ENCODE assay signal across 10 mouse cellular contexts in the genomic region with DNA sequence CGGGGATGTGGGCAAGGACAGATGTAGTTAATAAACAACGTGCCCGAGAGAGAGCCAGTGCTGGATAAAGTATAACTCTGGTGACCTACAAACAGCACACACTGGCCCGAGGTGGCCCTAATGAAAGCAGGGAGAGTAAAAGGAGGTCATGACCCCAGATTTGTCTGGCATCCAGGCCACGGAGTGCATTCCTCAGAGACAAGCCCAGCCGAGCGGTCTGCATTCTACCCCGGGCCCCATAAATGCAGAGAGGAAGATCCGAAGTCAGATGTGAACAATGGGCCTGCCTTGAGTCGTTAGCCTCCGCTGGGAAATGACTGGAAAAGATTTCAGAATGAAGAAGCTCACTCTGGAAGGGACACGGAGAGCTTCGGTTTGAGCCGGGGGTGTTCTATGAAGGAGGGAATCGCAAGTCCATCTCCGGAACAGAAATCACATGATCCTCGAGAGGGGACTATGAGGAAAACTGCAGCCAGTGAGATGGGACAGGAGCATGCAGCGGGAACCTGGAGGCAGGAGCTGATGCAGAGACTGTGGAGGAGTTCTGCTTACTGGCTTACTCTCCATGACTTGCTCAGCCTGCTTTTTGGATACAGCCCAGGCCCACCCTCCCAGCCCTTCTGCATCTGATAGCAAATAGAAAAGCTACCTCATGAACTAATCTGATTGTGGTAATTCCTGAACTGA.
DNase-seq lines count a peak whose midpoint lies in the region; ATAC-seq and TF ChIP-seq lines count a peak whose summit lies in the region.
"Had no signal": no experiment of that assay in that cellular context is flagged by ENCODE, and none has a peak within 500 bp of the region (broad histone marks: within the 10 kb centered on the region; RNA-seq: fewer than 3 reads in every experiment).

No protein-coding gene starts in this region.

- no peaks in the 10 kb centered on the region for H3K27me3 ChIP-seq in hindbrain, embryonic 10.5 days (ENCODE audit: insufficient read depth, poor library complexity, severe bottlenecking)
- no peaks in the 10 kb centered on the region for H3K27me3 ChIP-seq in hindbrain, embryonic 14.5 days (ENCODE audit: control insufficient read depth, insufficient read depth, low read length)
- H3K27me3 ChIP-seq in embryonic facial prominence, embryonic 10.5 days (replicated peaks; ENCODE audit: low read depth, poor library complexity, severe bottlenecking) = no peaks in the 10 kb centered on the region
- H3K27me3 ChIP-seq in kidney, postnatal 0 days (ENCODE audit: insufficient read depth, low read length) = no peaks in the 10 kb centered on the region
- H3K27me3 ChIP-seq: CH12.LX had no signal

- no peak for TF ChIP-seq POLR2A in lung, adult 2 months (IDR thresholded peaks at IDR 0.05; ENCODE audit: borderline replicate concordance, extremely low read depth, low read depth, low read length)

- H3K4me1 ChIP-seq in hindbrain, embryonic 10.5 days (replicated peaks) = peaks cover 15% of the 10 kb centered on the region
- no peaks in the 10 kb centered on the region for H3K4me1 ChIP-seq in hindbrain, embryonic 14.5 days (replicated peaks; ENCODE audit: control insufficient read depth, insufficient read depth, low read length)
- H3K4me1 ChIP-seq in embryonic facial prominence, embryonic 10.5 days = peaks cover 20% of the 10 kb centered on the region
- H3K4me1 ChIP-seq in kidney, postnatal 0 days (replicated peaks; ENCODE audit: insufficient read depth, low read length) = no peaks in the 10 kb centered on the region
- H3K4me1 ChIP-seq in lung, adult 2 months (ENCODE audit: control insufficient read depth, insufficient read depth, low read length) = no peaks in the 10 kb centered on the region

- H3K27ac ChIP-seq in hindbrain, embryonic 10.5 days = peak overlapping the region; percentile 70
- no peak overlapping the region for H3K27ac ChIP-seq in hindbrain, embryonic 14.5 days
- H3K27ac ChIP-seq in embryonic facial prominence, embryonic 10.5 days (replicated peaks) = peak overlapping the region; percentile 80
- peak overlapping the region; percentile 75 for H3K27ac ChIP-seq in kidney, postnatal 0 days

- DNase-seq in hindbrain, embryonic 10.5 days (ENCODE audit: low spot score) = peak; percentile 61
- no peak for DNase-seq in hindbrain, embryonic 14.5 days (ENCODE audit: low spot score)
- peak; percentile 64 for DNase-seq in embryonic facial prominence, embryonic 10.5 days (ENCODE audit: low spot score)
- DNase-seq in kidney, postnatal 0 days (ENCODE audit: low spot score) = peak; percentile 59
- peak; percentile 48 for DNase-seq in neural tube, embryonic 10.5 days (ENCODE audit: extremely low spot score, low spot score)
- no peak for DNase-seq in left cerebral cortex, adult 11 months (ENCODE audit: low spot score)
- no peak for DNase-seq in thymus, adult 18-20 months
- no peak for DNase-seq in lung, adult 2 months

- H3K9ac ChIP-seq in hindbrain, embryonic 14.5 days = no peak overlapping the region
- no peak overlapping the region for H3K9ac ChIP-seq in kidney, postnatal 0 days (ENCODE audit: low read depth, low read length)

- no peaks in the 10 kb centered on the region for H3K9me3 ChIP-seq in hindbrain, embryonic 10.5 days
- no peaks in the 10 kb centered on the region for H3K9me3 ChIP-seq in hindbrain, embryonic 14.5 days (ENCODE audit: control insufficient read depth, low read length)
- H3K9me3 ChIP-seq in embryonic facial prominence, embryonic 10.5 days = no peaks in the 10 kb centered on the region
- H3K9me3 ChIP-seq in kidney, postnatal 0 days (replicated peaks; ENCODE audit: low read length) = no peaks in the 10 kb centered on the region

- TF ChIP-seq CTCF in kidney, postnatal 0 days (IDR thresholded peaks at IDR 0.05; ENCODE audit: low read depth) = no peak
- no peak for TF ChIP-seq CTCF in lung, adult 2 months (IDR thresholded peaks at IDR 0.05; ENCODE audit: insufficient read depth, low read length)

- no peaks in the 10 kb centered on the region for H3K36me3 ChIP-seq in hindbrain, embryonic 10.5 days
- H3K36me3 ChIP-seq in hindbrain, embryonic 14.5 days (replicated peaks; ENCODE audit: control insufficient read depth, insufficient read depth) = no peaks in the 10 kb centered on the region
- H3K36me3 ChIP-seq in embryonic facial prominence, embryonic 10.5 days (replicated peaks) = no peaks in the 10 kb centered on the region
- no peaks in the 10 kb centered on the region for H3K36me3 ChIP-seq in kidney, postnatal 0 days (ENCODE audit: insufficient read depth, low read length)

- no peak overlapping the region for H3K4me3 ChIP-seq in hindbrain, embryonic 10.5 days
- no peak overlapping the region for H3K4me3 ChIP-seq in hindbrain, embryonic 14.5 days (replicated peaks; ENCODE audit: low read length)
- H3K4me3 ChIP-seq in embryonic facial prominence, embryonic 10.5 days = 0 out of 2 replicates have a peak overlapping the region, but pooled peaks have one; percentile 21
- no peak overlapping the region for H3K4me3 ChIP-seq in kidney, postnatal 0 days (replicated peaks; ENCODE audit: low read depth, low read length)
- no peak overlapping the region for H3K4me3 ChIP-seq in lung, adult 2 months (replicated peaks; ENCODE audit: extremely low read depth, low read depth, low read length)

- H3K4me2 ChIP-seq in hindbrain, embryonic 14.5 days (replicated peaks) = no peak overlapping the region
- H3K4me2 ChIP-seq in kidney, postnatal 0 days (ENCODE audit: low read length) = peak overlapping the region; percentile 2; the same call in 1 of the 2 replicates

- WGBS in hindbrain, embryonic 10.5 days = 15% methylated on average over 18 of the region's 18 CpGs
- WGBS in hindbrain, embryonic 14.5 days = 15% methylated on average over 18 of the region's 18 CpGs
- 16% methylated on average over 18 of the region's 18 CpGs for WGBS in embryonic facial prominence, embryonic 10.5 days
- 23% methylated on average over 18 of the region's 18 CpGs for whole genome bisulfite sequencing in kidney, postnatal 0 days
- 42% methylated on average over 18 of the region's 18 CpGs for WGBS in lung, adult 2 months

- ATAC-seq in hindbrain, embryonic 14.5 days (ENCODE audit: low FRiP score) = no peak
- peak; percentile 96 for ATAC-seq in kidney, postnatal 0 days (replicated peaks; ENCODE audit: low FRiP score, low read depth)
- ATAC-seq: forebrain, embryonic 14.5 days had no signal

Comparison
In these comparisons a context has a peak if more than half of its experiments do, and no peak if none do; other contexts are left out.
1. DNase-seq: peak in hindbrain, embryonic 10.5 days (single experiment), embryonic facial prominence, embryonic 10.5 days (single experiment), kidney, postnatal 0 days (single experiment) and neural tube, embryonic 10.5 days (single experiment); none in hindbrain, embryonic 14.5 days (single experiment), left cerebral cortex, adult 11 months (single experiment), thymus, adult 18-20 months (0 of 2) and lung, adult 2 months (single experiment).